Mouse (Mus musculus) CH12.LX (cell line): ENCODE results near the gene Phc2. TPM values are rescaled to one million over a fixed set of nuclear protein-coding genes. Genes with fewer than 3 reads are reported as not detected.

Experiments
- DNase-seq: peaks from one replicate; pipeline ENCODE4 v3.0.0-alpha.2; 2013; ENCODE audit errors: extremely low read depth
- H3K27ac ChIP-seq: 2 replicates; pipeline ENCODE4 v1.5.1; 2012; ENCODE audit warnings: low read depth, mild to moderate bottlenecking, control low read depth, moderate library complexity; ENCODE audit not compliant: insufficient read depth
- H3K27me3 ChIP-seq: replicated peaks from 2 replicates; pipeline ENCODE3; 2012; ENCODE audit warnings: inconsistent platforms
- H3K36me3 ChIP-seq, 2 experiments: replicated peaks in 1 of 2; 2 replicates each; pipeline versions ENCODE3 to v1.6.1; 2012; ENCODE audit warnings: inconsistent platforms in 1 of 2, low read length in 1 of 2, mild to moderate bottlenecking in 1 of 2, mixed read lengths in 1 of 2, moderate library complexity in 1 of 2; ENCODE audit not compliant: control insufficient read depth in 1 of 2, insufficient read depth in 1 of 2
- H3K4me1 ChIP-seq, 2 experiments: 2 replicates each; pipeline ENCODE4 v1.6.1; 2012; ENCODE audit warnings: inconsistent platforms in 1 of 2, moderate library complexity in 1 of 2; ENCODE audit not compliant: insufficient read depth in 2 of 2, control insufficient read depth in 1 of 2
- H3K4me2 ChIP-seq: 2 replicates; pipeline ENCODE4 v1.6.1; 2012; ENCODE audit warnings: low read depth, mild to moderate bottlenecking, control low read depth; ENCODE audit not compliant: poor library complexity, insufficient read depth, severe bottlenecking
- H3K4me3 ChIP-seq, 3 experiments: fragments of 150-350 bp in 1 of 3; sonication (generic) in 1 of 3; replicated peaks in 1 of 3; 2 replicates each; pipeline versions ENCODE3 to v1.5.1; 2011 to 2012; ENCODE audit warnings: low read depth in 2 of 3, low read length in 2 of 3, mild to moderate bottlenecking in 2 of 3, moderate library complexity in 2 of 3, control low read depth in 1 of 3, improper control_type of control experiment in 1 of 3, inconsistent platforms in 1 of 3, mixed read lengths in 1 of 3; ENCODE audit not compliant: poor library complexity in 1 of 3
- H3K79me2 ChIP-seq: replicated peaks from 2 replicates; pipeline ENCODE4 v1.6.1; 2012; ENCODE audit warnings: mild to moderate bottlenecking, moderate library complexity; ENCODE audit not compliant: control insufficient read depth, poor library complexity, insufficient read depth, severe bottlenecking; ENCODE audit errors: extremely low read depth
- H3K9ac ChIP-seq: 2 replicates; pipeline ENCODE4 v1.6.1; 2012; ENCODE audit warnings: low read depth, mild to moderate bottlenecking, control low read depth, moderate library complexity; ENCODE audit not compliant: insufficient read depth
- H3K9me3 ChIP-seq: replicated peaks from 2 replicates; pipeline ENCODE3; 2012; ENCODE audit warnings: low read length, inconsistent platforms, mixed read lengths
- CHD2 ChIP-seq: IDR thresholded peaks from 2 replicates; pipeline ENCODE4 v1.6.1; 2011; ENCODE audit warnings: low read length, improper control_type of control experiment
- E2F4 ChIP-seq: IDR thresholded peaks from 2 replicates; pipeline ENCODE4 v1.6.1; 2011; ENCODE audit warnings: low read depth, low read length, improper control_type of control experiment; ENCODE audit not compliant: insufficient replicate concordance
- ELF1 ChIP-seq: IDR thresholded peaks from 2 replicates; pipeline ENCODE4 v1.6.1; 2014; ENCODE audit warnings: low read depth, mild to moderate bottlenecking, inconsistent platforms, low read length, improper control_type of control experiment
- EP300 ChIP-seq: IDR thresholded peaks from 2 replicates; pipeline ENCODE4 v1.6.1; 2011; ENCODE audit warnings: low read length, improper control_type of control experiment
- ETS1 ChIP-seq: conservative IDR thresholded peaks from 2 replicates; pipeline ENCODE4 v1.6.1; 2012; ENCODE audit warnings: low read depth, mild to moderate bottlenecking, inconsistent platforms, low read length, improper control_type of control experiment, moderate library complexity
- IRF4 ChIP-seq: IDR thresholded peaks from 2 replicates; pipeline ENCODE4 v1.6.1; 2014; ENCODE audit warnings: low read depth, mild to moderate bottlenecking, inconsistent platforms, low read length, improper control_type of control experiment
- JUN ChIP-seq: IDR thresholded peaks from 2 replicates; pipeline ENCODE4 v1.6.1; 2011; ENCODE audit warnings: low read depth, mild to moderate bottlenecking, low read length, improper control_type of control experiment, moderate library complexity; ENCODE audit not compliant: insufficient read depth
- JUND ChIP-seq: conservative IDR thresholded peaks from 2 replicates; pipeline ENCODE4 v1.6.1; 2011; ENCODE audit warnings: low read depth, low read length, improper control_type of control experiment
- KAT2A ChIP-seq: IDR thresholded peaks from 2 replicates; pipeline ENCODE4 v1.6.1; 2012; ENCODE audit warnings: low read length, improper control_type of control experiment, inconsistent platforms; ENCODE audit not compliant: insufficient replicate concordance
- MAFK ChIP-seq: IDR thresholded peaks from 2 replicates; pipeline ENCODE4 v1.6.1; 2011; ENCODE audit warnings: low read length, improper control_type of control experiment; ENCODE audit not compliant: insufficient replicate concordance
- MAX ChIP-seq: IDR thresholded peaks from 2 replicates; pipeline ENCODE4 v1.6.1; 2011; ENCODE audit warnings: low read length, improper control_type of control experiment
- MXI1 ChIP-seq: IDR thresholded peaks from 2 replicates; pipeline ENCODE4 v1.6.1; 2011; ENCODE audit warnings: mild to moderate bottlenecking, low read depth, low read length, improper control_type of control experiment
- MYC ChIP-seq: IDR thresholded peaks from 2 replicates; pipeline ENCODE4 v1.6.1; 2011; ENCODE audit warnings: low read depth, mild to moderate bottlenecking, improper control_type of control experiment, low read length
- NELFE ChIP-seq: IDR thresholded peaks from 2 replicates; pipeline ENCODE4 v1.6.1; 2011; ENCODE audit warnings: low read depth, low read length, improper control_type of control experiment
- NRF1 ChIP-seq: IDR thresholded peaks from 2 replicates; pipeline ENCODE4 v1.6.1; 2014; ENCODE audit warnings: low read depth, mild to moderate bottlenecking, inconsistent platforms, low read length, improper control_type of control experiment, moderate library complexity
- PAX5 ChIP-seq: IDR thresholded peaks from 2 replicates; pipeline ENCODE4 v1.6.1; 2012; ENCODE audit warnings: low read length, inconsistent platforms, mixed read lengths
- POLR2A ChIP-seq: IDR thresholded peaks from 2 replicates; pipeline ENCODE4 v1.6.1; 2011; ENCODE audit warnings: low read depth, mild to moderate bottlenecking, improper control_type of control experiment, low read length
- POLR2AphosphoS2 ChIP-seq: IDR thresholded peaks from 2 replicates; pipeline ENCODE4 v1.6.1; 2011; ENCODE audit warnings: low read depth, low read length, improper control_type of control experiment
- RAD21 ChIP-seq: IDR thresholded peaks from 2 replicates; pipeline ENCODE4 v1.6.1; 2011; ENCODE audit warnings: low read depth, mild to moderate bottlenecking, low read length, improper control_type of control experiment, moderate library complexity
- RCOR1 ChIP-seq: conservative IDR thresholded peaks from 2 replicates; pipeline ENCODE4 v1.6.1; 2012; ENCODE audit warnings: low read depth, mild to moderate bottlenecking, inconsistent platforms, low read length, improper control_type of control experiment
- SMC3 ChIP-seq: IDR thresholded peaks from 2 replicates; pipeline ENCODE4 v1.6.1; 2011; ENCODE audit warnings: low read depth, low read length, improper control_type of control experiment
- TBP ChIP-seq: conservative IDR thresholded peaks from 2 replicates; pipeline ENCODE4 v1.6.1; 2011; ENCODE audit warnings: low read depth, low read length, improper control_type of control experiment
- TCF12 ChIP-seq: IDR thresholded peaks from 2 replicates; pipeline ENCODE4 v1.6.1; 2014; ENCODE audit warnings: low read depth, mild to moderate bottlenecking, inconsistent platforms, low read length, improper control_type of control experiment
- UBTF ChIP-seq: IDR thresholded peaks from 2 replicates; pipeline ENCODE4 v1.6.1; 2012; ENCODE audit warnings: low read depth, mild to moderate bottlenecking, inconsistent platforms, low read length, improper control_type of control experiment, moderate library complexity
- ZC3H11A ChIP-seq: IDR thresholded peaks from 2 replicates; pipeline ENCODE4 v1.6.1; 2012; ENCODE audit warnings: low read depth, mild to moderate bottlenecking, inconsistent platforms, low read length, improper control_type of control experiment
- ZKSCAN1 ChIP-seq: IDR thresholded peaks from 2 replicates; pipeline ENCODE4 v1.6.1; 2012; ENCODE audit warnings: low read depth, inconsistent platforms, low read length, improper control_type of control experiment, borderline replicate concordance
- ZMIZ1 ChIP-seq: IDR thresholded peaks from 2 replicates; pipeline ENCODE4 v1.6.1; 2012; ENCODE audit warnings: low read depth, mild to moderate bottlenecking, inconsistent platforms, low read length, improper control_type of control experiment
- ZNF384 ChIP-seq: IDR thresholded peaks from 2 replicates; pipeline ENCODE4 v1.6.1; 2012; ENCODE audit warnings: low read depth, low read length, improper control_type of control experiment, inconsistent platforms
- dilution Hi-C: fragments of 300-500 bp; cut with MboI; formaldehyde crosslinking; loops from 2 replicates; pipeline ENCODE4 v1.14.3; 2020; ENCODE audit warnings: low sequenced_read_pairs; ENCODE audit not compliant: extremely low pct_unique_long_range_greater_than_20kb, extremely low pct_ligation_motif_present
- in situ Hi-C: fragments of 300-500 bp; cut with MboI; formaldehyde crosslinking; loops from 3 replicates; pipeline ENCODE4 v1.14.3; 2019; ENCODE audit warnings: low sequenced_read_pairs, low pct_ligation_motif_present, low pct_unique_long_range_greater_than_20kb, mixed read lengths
- polyA plus RNA-seq: library from polyadenylated mRNA; unstranded; fragments of >175 nt; gene quantifications from 2 replicates; pipeline ENCODE4 v1.2.1, GENCODE M21; 2012; ENCODE audit warnings: low read depth; ENCODE audit not compliant: insufficient read length
- total RNA-seq, 2 experiments: library from RNA; depleted of rRNA; stranded (reverse); fragments of 300-350 nt in 1 of 2; fragments of >200 nt in 1 of 2; gene quantifications; 2 replicates each; pipeline ENCODE4 v1.2.3; 2012 to 2014

Phc2 gene
- total and polyA plus RNA-seq, 3 experiments = 24.1 to 53.2 (median 29.6) TPM

DNA sequence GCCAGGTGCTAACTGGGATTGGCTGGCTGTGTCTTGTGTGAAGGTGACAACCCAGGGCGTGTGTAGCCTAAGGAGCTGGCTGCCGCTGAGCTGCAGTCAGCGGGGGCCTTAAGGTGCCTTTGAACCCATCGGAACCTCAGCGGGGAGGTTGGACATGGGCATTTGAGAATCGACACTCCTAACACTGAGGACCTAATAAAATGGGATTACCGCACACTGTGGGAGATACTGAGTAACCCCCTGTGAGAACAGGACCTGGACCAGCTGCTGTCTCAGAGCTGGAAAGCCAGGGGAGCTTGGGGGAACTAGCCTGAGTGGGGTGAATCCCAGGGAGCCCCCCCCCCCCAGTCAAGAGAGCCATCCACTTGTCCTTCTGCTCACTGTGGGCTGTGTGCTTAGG, 99.1 kb downstream of the Phc2 start:
- Histone ChIP-seq H3K4me2 (no peak overlapping the region), H3K27me3 (no peaks in the 10 kb centered on the region), H3K27ac (no peak overlapping the region), H3K9ac (no peak overlapping the region), H3K79me2 (no peaks in the 10 kb centered on the region), H3K9me3 (no peaks in the 10 kb centered on the region), H3K4me3 (no peak overlapping the region), H3K36me3 (peaks cover 49 to 63% of the 10 kb centered on the region in 2 experiments), H3K4me1 (peaks cover 3 to 17% of the 10 kb centered on the region in 2 experiments; a peak in 3 of 4 replicates)
- dilution Hi-C loops (no loop called here), in situ Hi-C loops (no loop called here)
- no peak for TF ChIP-seq JUN
- no peak for TF ChIP-seq MAX
- TF ChIP-seq TCF12 = no peak
- no peak for TF ChIP-seq POLR2A
- TF ChIP-seq ZC3H11A = no peak
- no peak for TF ChIP-seq RAD21
- no peak for TF ChIP-seq POLR2AphosphoS2
- TF ChIP-seq MXI1 = no peak
- no peak for TF ChIP-seq ZMIZ1
- TF ChIP-seq NELFE = no peak
- TF ChIP-seq E2F4 = no peak
- TF ChIP-seq ETS1 = no peak
- TF ChIP-seq NRF1 = no peak
- TF ChIP-seq MYC = no peak
- no peak for TF ChIP-seq CHD2
- TF ChIP-seq ZKSCAN1 = no peak
- TF ChIP-seq MAFK = no peak
- no peak for TF ChIP-seq PAX5
- TF ChIP-seq JUND = no peak
- no peak for DNase-seq

DNA sequence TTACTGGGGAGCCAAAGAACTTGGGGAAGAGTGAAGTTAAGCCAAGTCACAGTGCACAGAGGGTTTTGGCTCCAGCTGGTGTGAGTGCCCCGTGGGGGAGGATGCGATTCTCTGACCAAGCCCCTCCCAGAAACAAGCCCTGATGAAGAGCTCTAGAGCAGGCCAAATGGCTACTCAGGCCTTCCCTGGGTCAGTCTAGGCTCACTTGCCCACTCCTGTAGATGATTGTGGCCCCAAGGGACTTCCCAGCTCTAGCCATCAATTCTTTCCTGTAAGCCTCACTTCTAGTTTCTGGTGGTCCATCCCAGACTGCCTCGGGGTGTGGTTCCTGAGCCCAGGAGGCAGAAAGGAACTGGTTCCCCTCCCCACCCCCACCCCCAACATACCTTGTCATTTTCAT, 100.6 kb downstream of the Phc2 start, which contains the start of gene A3galt2:
A3galt2 (plus strand) TSS at position 301 of the 400 bp plus-strand sequence.
- DNase-seq = no peak
- TF ChIP-seq RCOR1 = no peak
- TF ChIP-seq EP300 = no peak
- no peak for TF ChIP-seq JUND
- no peak for TF ChIP-seq SMC3
- no peak for TF ChIP-seq ZNF384
- TF ChIP-seq ZC3H11A = no peak
- no peak for TF ChIP-seq ELF1
- TF ChIP-seq UBTF = no peak
- no peak for TF ChIP-seq CHD2
- TF ChIP-seq IRF4 = no peak
- no peak for TF ChIP-seq NRF1
- TF ChIP-seq KAT2A = no peak
- no peak for TF ChIP-seq TBP
- TF ChIP-seq ZKSCAN1 = no peak
- Histone ChIP-seq H3K27me3 (no peaks in the 10 kb centered on the region), H3K27ac (no peak within 1 kb of the TSS), H3K4me3 (no peak within 1 kb of the TSS), H3K36me3 (peaks cover 37 to 48% of the 10 kb centered on the region in 2 experiments), H3K79me2 (no peaks in the 10 kb centered on the region), H3K9ac (no peak within 1 kb of the TSS), H3K4me1 (peaks cover 3 to 17% of the 10 kb centered on the region in 2 experiments; a peak in 3 of 4 replicates), H3K4me2 (no peak within 1 kb of the TSS), H3K9me3 (no peaks in the 10 kb centered on the region)
- in situ Hi-C loops (no loop called here), dilution Hi-C loops (no loop called here)
